Mouse (Mus musculus): ENCODE measurements around the gene Naa16. TPM values are rescaled to one million over a fixed set of nuclear protein-coding genes. Genes with fewer than 3 reads are reported as not detected.

Gene Naa16
- polyA plus RNA-seq, 1 experiment from 2014 or later, result 38.9 TPM

- Histone ChIP-seq H3K4me3 (replicated peaks) (no peak overlapping the region), H3K9ac (no peak overlapping the region), H3K36me3 (no peaks in the 10 kb centered on the region), H3K4me2 (replicated peaks) (no peak overlapping the region), H3K9me3 (no peaks in the 10 kb centered on the region), H3K27ac (no peak overlapping the region), H3K27me3 (replicated peaks) (no peaks in the 10 kb centered on the region), H3K4me1 (replicated peaks) (no peaks in the 10 kb centered on the region)
- WGBS, result 85% methylated on average over 4 of the region's 4 CpGs
- ATAC-seq, result no peak
Measured at GRCm38 (mm10) chr14:79278927-79279326, 111.7 kb downstream of the Naa16 start.

GRCm38 (mm10) chr14:79277922-79278321, 112.7 kb downstream of the Naa16 start:
- no peak overlapping the region for H3K9ac ChIP-seq
- H3K27ac ChIP-seq, result no peak overlapping the region
- WGBS, result 64% methylated on average over 7 of the region's 7 CpGs
- H3K4me2 ChIP-seq (replicated peaks), result no peak overlapping the region
- H3K36me3 ChIP-seq, result no peaks in the 10 kb centered on the region
- no peaks in the 10 kb centered on the region for H3K27me3 ChIP-seq (replicated peaks)
- no peak overlapping the region for H3K4me3 ChIP-seq (replicated peaks)
- H3K9me3 ChIP-seq, result no peaks in the 10 kb centered on the region
- ATAC-seq, result no peak
- no peaks in the 10 kb centered on the region for H3K4me1 ChIP-seq (replicated peaks)

GRCm38 (mm10) chr14:79275870-79276395, 114.6 kb downstream of the Naa16 start:
- no peak overlapping the region for H3K4me2 ChIP-seq (replicated peaks)
- WGBS, result 89% methylated on average over 8 of the region's 8 CpGs
- no peaks in the 10 kb centered on the region for H3K4me1 ChIP-seq (replicated peaks)
- no peaks in the 10 kb centered on the region for H3K36me3 ChIP-seq
- H3K4me3 ChIP-seq (replicated peaks), result no peak overlapping the region
- no peak overlapping the region for H3K9ac ChIP-seq
- H3K9me3 ChIP-seq, result no peaks in the 10 kb centered on the region
- no peak overlapping the region for H3K27ac ChIP-seq
- no peaks in the 10 kb centered on the region for H3K27me3 ChIP-seq (replicated peaks)
- no peak for ATAC-seq

GRCm38 (mm10) chr14:79275441-79275840, 115.1 kb downstream of the Naa16 start:
- ATAC-seq, result no peak
- Histone ChIP-seq H3K27me3 (replicated peaks) (no peaks in the 10 kb centered on the region), H3K4me3 (replicated peaks) (no peak overlapping the region), H3K4me2 (replicated peaks) (no peak overlapping the region), H3K9me3 (no peaks in the 10 kb centered on the region), H3K36me3 (no peaks in the 10 kb centered on the region), H3K9ac (no peak overlapping the region), H3K27ac (no peak overlapping the region), H3K4me1 (replicated peaks) (no peaks in the 10 kb centered on the region)
- WGBS, result 54% methylated on average over 3 of the region's 3 CpGs

Other genes starting within 250 kb of the Naa16 start
- gene Zfp957, start 143.4 kb downstream of the Naa16 start, polyA plus RNA-seq (2015; fragmentation: Nextera tagmentation; extraction: Ambion mirVana), result not detected in 2 replicates
- 44.4 and 45.9 TPM in 2 replicates for gene Rgcc, start 89.1 kb downstream of the Naa16 start, polyA plus RNA-seq (2015; fragmentation: Nextera tagmentation; extraction: Ambion mirVana)
- 9.1 and 10.6 TPM in 2 replicates for gene Mtrf1, start 7.0 kb upstream of the Naa16 start, polyA plus RNA-seq (2015; fragmentation: Nextera tagmentation; extraction: Ambion mirVana)
- 7.9 and 8.7 TPM in 2 replicates for gene Kbtbd7, start 35.7 kb upstream of the Naa16 start, polyA plus RNA-seq (2015; fragmentation: Nextera tagmentation; extraction: Ambion mirVana)
- gene Kbtbd6, start 61.1 kb upstream of the Naa16 start, polyA plus RNA-seq (2015; fragmentation: Nextera tagmentation; extraction: Ambion mirVana), result 2.6 and 2.9 TPM in 2 replicates
- 26.1 and 27.0 TPM in 2 replicates for gene Elf1, start 90.4 kb upstream of the Naa16 start, polyA plus RNA-seq (2015; fragmentation: Nextera tagmentation; extraction: Ambion mirVana)
- 30.9 and 33.8 TPM in 2 replicates for gene Wbp4, start 90.7 kb upstream of the Naa16 start, polyA plus RNA-seq (2015; fragmentation: Nextera tagmentation; extraction: Ambion mirVana)
- 105 and 113 TPM in 2 replicates for gene Sugt1, start 196.9 kb upstream of the Naa16 start, polyA plus RNA-seq (2015; fragmentation: Nextera tagmentation; extraction: Ambion mirVana)

Data from intestine, embryonic 15.5 days (tissue).